Mouse (Mus musculus) midbrain, embryonic 11.5 days (tissue): ENCODE data around the gene Tm4sf19. TPM values are rescaled to one million over a fixed set of nuclear protein-coding genes. Genes with fewer than 3 reads are reported as not detected.
A peak's percentile ranks its signal among the peaks of the same experiment; 100 is the strongest.

Experiments used
- ATAC-seq: fragments of 200-750 bp; cut with Nextera tagmentation; 2 replicates; pipeline ENCODE4 v1.8.0; 2017; ENCODE audit warnings: moderate TSS enrichment, moderate library complexity; ENCODE audit not compliant: low FRiP score
- DNase-seq: peaks from one replicate; pipeline ENCODE4 v3.0.0; 2015; ENCODE audit warnings: low spot score; ENCODE audit errors: missing footprints
- H3K27ac ChIP-seq: fragments of 300-500 bp; sonication (generic); 2 replicates; pipeline ENCODE4 v1.5.1; 2014; ENCODE audit warnings: low read depth, low read length
- H3K27me3 ChIP-seq: fragments of 300-500 bp; sonication (generic); 2 replicates; pipeline ENCODE4 v1.6.1; 2014; ENCODE audit warnings: mild to moderate bottlenecking, low read length, moderate library complexity, mixed read lengths; ENCODE audit not compliant: control insufficient read depth, insufficient read depth
- H3K36me3 ChIP-seq: fragments of 300-500 bp; sonication (generic); 2 replicates; pipeline ENCODE4 v1.6.1; 2014; ENCODE audit warnings: mild to moderate bottlenecking, low read length, moderate library complexity, mixed read lengths; ENCODE audit not compliant: control insufficient read depth, insufficient read depth
- H3K4me1 ChIP-seq: fragments of 300-500 bp; sonication (generic); 2 replicates; pipeline ENCODE4 v1.6.1; 2014; ENCODE audit warnings: low read length; ENCODE audit not compliant: control insufficient read depth, insufficient read depth
- H3K4me2 ChIP-seq: fragments of 300-500 bp; sonication (generic); 2 replicates; pipeline ENCODE4 v1.6.1; 2014; ENCODE audit warnings: mild to moderate bottlenecking, moderate library complexity
- H3K4me3 ChIP-seq: fragments of 300-500 bp; sonication (generic); 2 replicates; pipeline ENCODE4 v1.5.1; 2014; ENCODE audit warnings: low read depth, low read length
- H3K9ac ChIP-seq: fragments of 300-500 bp; sonication (generic); 2 replicates; pipeline ENCODE4 v1.6.1; 2014; ENCODE audit warnings: low read length
- H3K9me3 ChIP-seq: fragments of 300-500 bp; sonication (generic); 2 replicates; pipeline ENCODE4 v1.6.1; 2016; ENCODE audit warnings: low read length; ENCODE audit not compliant: control insufficient read depth
- WGBS: fragments of 180-500 bp; shearing (Covaris S2); extraction: QIAGEN DNeasy Blood & Tissue Kit; methylation state at CpG from one replicate; pipeline ENCODE4 v1.1.7; 2014; 5-methylcytosine and 5-hydroxymethylcytosine counted together
- polyA plus RNA-seq: library from polyadenylated mRNA; unstranded; fragments of >200 nt; fragmentation: Nextera tagmentation; extraction: Ambion mirVana; gene quantifications from 2 replicates; pipeline ENCODE4 v1.2.1, GENCODE M21; 2014

Gene Tm4sf19
- polyA plus RNA-seq, 1 experiment from 2014 or later: not detected

GRCm38 (mm10) chr16:32389841-32390240, 10.5 kb upstream of the Tm4sf19 start:
- WGBS: 87% methylated on average over 3 of the region's 3 CpGs
- Histone ChIP-seq H3K4me3 (no peak overlapping the region), H3K27me3 (no peaks in the 10 kb centered on the region), H3K27ac (no peak overlapping the region), H3K9me3 (no peaks in the 10 kb centered on the region), H3K36me3 (peaks cover 2% of the 10 kb centered on the region), H3K9ac (no peak overlapping the region), H3K4me2 (no peak overlapping the region), H3K4me1 (no peaks in the 10 kb centered on the region)
- ATAC-seq: no peak
- DNase-seq: no peak

GRCm38 (mm10) chr16:32390882-32391281, 9.4 kb upstream of the Tm4sf19 start:
- no peak for ATAC-seq
- WGBS: 96% methylated on average over 3 of the region's 3 CpGs

GRCm38 (mm10) chr16:32395679-32396540, 4.4 kb upstream of the Tm4sf19 start:
- 78% methylated on average over 6 of the region's 6 CpGs for WGBS

More at GRCm38 (mm10) chr16:32390882-32391281, 9.4 kb upstream of the Tm4sf19 start:
- no peak for DNase-seq
- no peaks in the 10 kb centered on the region for H3K27me3 ChIP-seq
- H3K27ac ChIP-seq: no peak overlapping the region
- no peaks in the 10 kb centered on the region for H3K4me1 ChIP-seq
- H3K4me2 ChIP-seq: no peak overlapping the region
- no peak overlapping the region for H3K4me3 ChIP-seq
- no peaks in the 10 kb centered on the region for H3K9me3 ChIP-seq
- no peak overlapping the region for H3K9ac ChIP-seq
- no peaks in the 10 kb centered on the region for H3K36me3 ChIP-seq

GRCm38 (mm10) chr16:32396541-32396835, 3.8 kb upstream of the Tm4sf19 start:
- H3K9ac ChIP-seq: no peak overlapping the region
- H3K27me3 ChIP-seq: no peaks in the 10 kb centered on the region
- no peaks in the 10 kb centered on the region for H3K9me3 ChIP-seq
- no peak overlapping the region for H3K4me3 ChIP-seq
- no peaks in the 10 kb centered on the region for H3K4me1 ChIP-seq
- H3K36me3 ChIP-seq: no peaks in the 10 kb centered on the region
- 55% methylated on average over 3 of the region's 3 CpGs for WGBS
- no peak overlapping the region for H3K4me2 ChIP-seq
- ATAC-seq (no peak), DNase-seq (peak; percentile 82)
- H3K27ac ChIP-seq: no peak overlapping the region

More at GRCm38 (mm10) chr16:32395679-32396540, 4.4 kb upstream of the Tm4sf19 start:
- H3K9ac ChIP-seq: no peak overlapping the region
- DNase-seq (peak; percentile 73), ATAC-seq (no peak)
- H3K4me3 ChIP-seq: no peak overlapping the region
- no peaks in the 10 kb centered on the region for H3K9me3 ChIP-seq
- no peak overlapping the region for H3K4me2 ChIP-seq
- H3K36me3 ChIP-seq: no peaks in the 10 kb centered on the region
- H3K27me3 ChIP-seq: no peaks in the 10 kb centered on the region
- H3K4me1 ChIP-seq: no peaks in the 10 kb centered on the region
- H3K27ac ChIP-seq: no peak overlapping the region

GRCm38 (mm10) chr16:32398206-32398605, 2.1 kb upstream of the Tm4sf19 start:
- H3K9me3 ChIP-seq: no peaks in the 10 kb centered on the region
- no peak overlapping the region for H3K9ac ChIP-seq
- H3K27me3 ChIP-seq: no peaks in the 10 kb centered on the region
- no peak overlapping the region for H3K4me3 ChIP-seq
- 82% methylated on average over 3 of the region's 3 CpGs for WGBS
- H3K4me1 ChIP-seq: no peaks in the 10 kb centered on the region
- H3K36me3 ChIP-seq: no peaks in the 10 kb centered on the region; the same call in 1 of the 2 replicates
- H3K4me2 ChIP-seq: no peak overlapping the region
- no peak for DNase-seq
- no peak overlapping the region for H3K27ac ChIP-seq
- no peak for ATAC-seq

- 82% methylated on average over 9 of the region's 9 CpGs for WGBS
- H3K4me3 ChIP-seq: no peak overlapping the region
- DNase-seq (peak; percentile 39), ATAC-seq (no peak)
- no peaks in the 10 kb centered on the region; the same call in 1 of the 2 replicates for H3K36me3 ChIP-seq
- H3K9ac ChIP-seq: no peak overlapping the region
- H3K4me1 ChIP-seq: no peaks in the 10 kb centered on the region
- H3K9me3 ChIP-seq: no peaks in the 10 kb centered on the region
- no peak overlapping the region for H3K4me2 ChIP-seq
- H3K27ac ChIP-seq: no peak overlapping the region
- H3K27me3 ChIP-seq: no peaks in the 10 kb centered on the region
Observed at GRCm38 (mm10) chr16:32401335-32401965, 1.1 kb downstream of the Tm4sf19 start.

- Histone ChIP-seq H3K27ac (no peak overlapping the region), H3K9me3 (no peaks in the 10 kb centered on the region), H3K9ac (no peak overlapping the region), H3K4me2 (no peak overlapping the region), H3K27me3 (no peaks in the 10 kb centered on the region), H3K36me3 (no peaks in the 10 kb centered on the region; the same call in 1 of the 2 replicates), H3K4me3 (no peak overlapping the region), H3K4me1 (no peaks in the 10 kb centered on the region)
- 86% methylated on average over 3 of the region's 3 CpGs for WGBS
- DNase-seq: peak; percentile 54
- no peak for ATAC-seq
Observed at GRCm38 (mm10) chr16:32402818-32403217, 2.5 kb downstream of the Tm4sf19 start.

GRCm38 (mm10) chr16:32405716-32406115, 5.4 kb downstream of the Tm4sf19 start:
- ATAC-seq (no peak), DNase-seq (peak; percentile 70)
- H3K27me3 ChIP-seq: no peaks in the 10 kb centered on the region
- H3K9me3 ChIP-seq: no peaks in the 10 kb centered on the region
- no peak overlapping the region for H3K4me2 ChIP-seq
- H3K36me3 ChIP-seq: no peaks in the 10 kb centered on the region; the same call in 1 of the 2 replicates
- no peak overlapping the region for H3K9ac ChIP-seq
- no peak overlapping the region for H3K4me3 ChIP-seq
- H3K27ac ChIP-seq: no peak overlapping the region
- WGBS: 88% methylated on average over 9 of the region's 9 CpGs
- no peaks in the 10 kb centered on the region for H3K4me1 ChIP-seq

GRCm38 (mm10) chr16:32406671-32407070, 6.4 kb downstream of the Tm4sf19 start:
- ATAC-seq: no peak
- no peak overlapping the region for H3K4me2 ChIP-seq
- no peaks in the 10 kb centered on the region for H3K9me3 ChIP-seq
- H3K9ac ChIP-seq: no peak overlapping the region
- no peak overlapping the region for H3K27ac ChIP-seq
- no peaks in the 10 kb centered on the region; the same call in 1 of the 2 replicates for H3K36me3 ChIP-seq
- peak; percentile 26 for DNase-seq
- WGBS: 81% methylated on average over 6 of the region's 6 CpGs
- H3K4me1 ChIP-seq: no peaks in the 10 kb centered on the region
- H3K27me3 ChIP-seq: no peaks in the 10 kb centered on the region
- no peak overlapping the region for H3K4me3 ChIP-seq
